Mouse (Mus musculus): ENCODE data around the gene Dcst1. TPM values are rescaled to one million over a fixed set of nuclear protein-coding genes. Genes with fewer than 3 reads are reported as not detected.

The Dcst1 gene
- polyA plus RNA-seq, 1 experiment from 2014 or later = 0.70 TPM

DNA sequence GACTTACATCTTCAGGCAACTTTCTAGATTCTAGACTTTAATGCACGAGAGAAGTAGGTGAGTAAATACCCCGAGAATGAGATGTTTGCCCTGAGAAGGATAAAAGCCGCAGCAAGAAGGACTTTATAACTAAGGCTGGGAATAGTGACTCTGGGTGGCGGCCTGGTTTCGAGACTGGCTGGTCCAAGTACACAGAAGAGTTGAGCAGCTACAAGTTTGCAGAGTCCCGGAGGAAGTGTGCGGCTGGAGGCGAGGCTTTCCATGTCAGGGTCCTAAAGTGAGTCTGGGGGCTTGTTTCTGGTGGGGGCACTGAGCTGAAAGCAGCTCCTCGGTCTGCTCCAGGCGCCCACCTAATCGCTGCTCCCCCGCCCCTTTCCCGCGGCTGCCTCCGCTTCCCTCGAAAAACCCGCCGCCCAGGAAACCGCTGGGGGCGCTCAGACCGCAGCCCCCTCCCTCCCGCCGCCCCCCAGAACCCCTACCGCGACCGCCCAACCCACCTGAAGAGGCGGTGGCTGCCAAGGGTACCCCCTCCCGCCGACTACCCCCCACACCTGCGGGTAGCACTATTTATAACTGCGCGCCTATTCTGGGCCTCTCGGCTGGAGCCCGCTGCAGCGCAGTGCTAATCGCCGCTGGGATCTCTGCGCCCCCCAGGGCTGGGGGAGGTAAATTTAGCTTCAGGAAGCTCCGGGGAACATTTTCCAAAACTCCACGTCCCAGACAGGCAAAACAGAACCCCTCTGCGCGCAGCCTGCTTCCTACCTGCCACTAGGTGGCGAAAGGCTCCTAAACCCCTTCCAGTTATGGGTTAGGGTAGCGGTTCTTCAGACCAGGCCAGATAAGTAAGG lies 31.0 kb upstream of the Dcst1 start:
- Histone ChIP-seq H3K36me3 (ENCODE audit: control insufficient read depth, insufficient read depth, low read length) (no peaks in the 10 kb centered on the region), H3K4me2 (ENCODE audit: low read depth, low read length) (peak overlapping the region; percentile 100), H3K9me3 (replicated peaks; ENCODE audit: control insufficient read depth, low read length) (no peaks in the 10 kb centered on the region), H3K4me1 (ENCODE audit: control insufficient read depth, insufficient read depth, low read length) (peaks cover 18% of the 10 kb centered on the region), H3K9ac (ENCODE audit: low read length) (peak overlapping the region; percentile 86), H3K4me3 (replicated peaks; ENCODE audit: low read length) (peak overlapping the region; percentile 81), H3K27me3 (ENCODE audit: control insufficient read depth, insufficient read depth, low read length) (no peaks in the 10 kb centered on the region), H3K27ac (ENCODE audit: low read length) (peak overlapping the region; percentile 98)
- no peak for ATAC-seq (ENCODE audit: insufficient read depth, low FRiP score)
- under 1% methylated on average over 44 of the region's 44 CpGs for WGBS

DNA sequence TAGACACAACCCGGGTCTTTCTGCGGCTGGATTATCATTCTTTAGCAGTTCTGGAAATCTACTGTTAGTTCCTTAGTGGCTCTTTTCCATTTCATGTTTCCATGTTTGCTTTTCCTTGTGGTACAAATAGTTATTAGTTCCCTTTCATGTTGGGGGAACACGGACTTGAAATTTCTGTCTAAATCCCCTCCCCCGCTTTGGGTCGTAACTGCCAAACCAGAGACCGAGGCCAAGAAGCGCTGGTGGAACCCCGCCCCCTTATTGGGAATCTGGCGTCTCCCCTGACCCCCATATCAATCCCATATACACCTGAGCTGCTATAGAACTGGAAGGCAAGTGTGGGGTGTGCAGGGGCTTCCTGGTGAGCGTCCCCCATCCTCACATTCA lies 30.4 kb upstream of the Dcst1 start:
- peak overlapping the region; percentile 81 for H3K4me3 ChIP-seq (replicated peaks; ENCODE audit: low read length)
- no peaks in the 10 kb centered on the region for H3K9me3 ChIP-seq (replicated peaks; ENCODE audit: control insufficient read depth, low read length)
- peak overlapping the region; percentile 100 for H3K4me2 ChIP-seq (ENCODE audit: low read depth, low read length)
- H3K27ac ChIP-seq (ENCODE audit: low read length) = peak overlapping the region; percentile 98
- peaks cover 19% of the 10 kb centered on the region for H3K4me1 ChIP-seq (ENCODE audit: control insufficient read depth, insufficient read depth, low read length)
- ATAC-seq (ENCODE audit: insufficient read depth, low FRiP score) = no peak
- H3K27me3 ChIP-seq (ENCODE audit: control insufficient read depth, insufficient read depth, low read length) = no peaks in the 10 kb centered on the region
- no peaks in the 10 kb centered on the region for H3K36me3 ChIP-seq (ENCODE audit: control insufficient read depth, insufficient read depth, low read length)
- peak overlapping the region; percentile 86 for H3K9ac ChIP-seq (ENCODE audit: low read length)
- WGBS = 6% methylated on average over 10 of the region's 10 CpGs

DNA sequence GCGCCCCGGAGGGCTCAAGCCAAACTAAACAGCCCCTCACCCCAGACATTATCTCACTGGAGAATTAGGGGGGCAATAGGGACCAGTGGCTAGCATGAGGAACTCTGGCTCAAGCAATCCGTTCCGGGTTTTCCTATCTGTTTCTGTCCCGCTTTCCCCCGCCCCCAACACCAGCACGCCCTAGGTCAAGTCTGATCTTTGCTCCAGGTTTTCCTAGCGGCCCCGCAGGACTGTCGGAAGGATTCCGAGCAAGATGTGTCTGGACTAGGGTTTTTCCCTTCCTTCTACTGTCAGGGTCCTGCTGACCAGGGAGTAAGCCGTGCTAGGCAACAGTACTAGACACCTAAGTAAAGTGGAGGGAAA lies 29.8 kb upstream of the Dcst1 start:
- WGBS = under 1% methylated on average over 12 of the region's 12 CpGs
- Histone ChIP-seq H3K4me3 (replicated peaks; ENCODE audit: low read length) (peak overlapping the region; percentile 81), H3K36me3 (ENCODE audit: control insufficient read depth, insufficient read depth, low read length) (no peaks in the 10 kb centered on the region), H3K9me3 (replicated peaks; ENCODE audit: control insufficient read depth, low read length) (no peaks in the 10 kb centered on the region), H3K4me1 (ENCODE audit: control insufficient read depth, insufficient read depth, low read length) (peaks cover 25% of the 10 kb centered on the region), H3K9ac (ENCODE audit: low read length) (peak overlapping the region; percentile 86), H3K27me3 (ENCODE audit: control insufficient read depth, insufficient read depth, low read length) (no peaks in the 10 kb centered on the region), H3K4me2 (ENCODE audit: low read depth, low read length) (peak overlapping the region; percentile 100), H3K27ac (ENCODE audit: low read length) (peak overlapping the region; percentile 98)
- peak; percentile 16 for ATAC-seq (ENCODE audit: insufficient read depth, low FRiP score)

- H3K4me1 ChIP-seq (ENCODE audit: control insufficient read depth, insufficient read depth, low read length) = peaks cover 30% of the 10 kb centered on the region
- H3K36me3 ChIP-seq (ENCODE audit: control insufficient read depth, insufficient read depth, low read length) = no peaks in the 10 kb centered on the region
- no peaks in the 10 kb centered on the region for H3K27me3 ChIP-seq (ENCODE audit: control insufficient read depth, insufficient read depth, low read length)
- peak within 1 kb of the TSS; percentile 81 for H3K4me3 ChIP-seq (replicated peaks; ENCODE audit: low read length)
- peak within 1 kb of the TSS; percentile 98 for H3K27ac ChIP-seq (ENCODE audit: low read length)
- WGBS = under 1% methylated on average over 39 of the region's 42 CpGs
- peak; percentile 44 for ATAC-seq (ENCODE audit: insufficient read depth, low FRiP score)
- H3K9me3 ChIP-seq (replicated peaks; ENCODE audit: control insufficient read depth, low read length) = no peaks in the 10 kb centered on the region
- H3K9ac ChIP-seq (ENCODE audit: low read length) = peak within 1 kb of the TSS; percentile 86
- peak within 1 kb of the TSS; percentile 100 for H3K4me2 ChIP-seq (ENCODE audit: low read depth, low read length)
Observed at GRCm38 (mm10) chr3:89394006-89394893, 29.2 kb upstream of the Dcst1 start, which contains the start of gene Zbtb7b. Zbtb7b (minus strand) TSS chr3:89394776.

DNA sequence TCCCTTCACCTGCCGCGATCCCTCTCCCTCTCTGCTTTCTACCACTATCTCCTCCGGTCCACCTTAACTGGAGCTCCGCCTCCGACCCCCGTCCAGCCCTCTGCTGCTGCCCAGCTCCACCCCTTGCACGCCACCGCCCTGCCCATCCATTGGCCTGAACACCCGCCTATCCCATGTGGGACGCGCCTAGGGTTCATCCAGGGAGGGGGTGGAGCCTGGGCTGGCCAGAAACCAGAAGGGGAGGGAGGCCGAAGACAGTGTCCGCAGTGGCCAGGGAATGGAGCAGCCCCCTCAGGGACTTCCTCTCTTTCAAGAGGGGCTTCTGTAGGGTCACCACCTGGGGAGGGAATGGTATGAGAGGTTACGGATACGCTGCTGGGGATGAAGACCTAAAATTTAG lies 28.6 kb upstream of the Dcst1 start:
- Histone ChIP-seq H3K36me3 (ENCODE audit: control insufficient read depth, insufficient read depth, low read length) (no peaks in the 10 kb centered on the region), H3K9ac (ENCODE audit: low read length) (peak overlapping the region; percentile 90), H3K4me2 (ENCODE audit: low read depth, low read length) (peak overlapping the region; percentile 100), H3K4me1 (ENCODE audit: control insufficient read depth, insufficient read depth, low read length) (peaks cover 34% of the 10 kb centered on the region), H3K9me3 (replicated peaks; ENCODE audit: control insufficient read depth, low read length) (no peaks in the 10 kb centered on the region), H3K4me3 (replicated peaks; ENCODE audit: low read length) (peak overlapping the region; percentile 81), H3K27me3 (ENCODE audit: control insufficient read depth, insufficient read depth, low read length) (no peaks in the 10 kb centered on the region), H3K27ac (ENCODE audit: low read length) (peak overlapping the region; percentile 98)
- peak; percentile 93 for ATAC-seq (ENCODE audit: insufficient read depth, low FRiP score)
- WGBS = under 1% methylated on average over 15 of the region's 15 CpGs

DNA sequence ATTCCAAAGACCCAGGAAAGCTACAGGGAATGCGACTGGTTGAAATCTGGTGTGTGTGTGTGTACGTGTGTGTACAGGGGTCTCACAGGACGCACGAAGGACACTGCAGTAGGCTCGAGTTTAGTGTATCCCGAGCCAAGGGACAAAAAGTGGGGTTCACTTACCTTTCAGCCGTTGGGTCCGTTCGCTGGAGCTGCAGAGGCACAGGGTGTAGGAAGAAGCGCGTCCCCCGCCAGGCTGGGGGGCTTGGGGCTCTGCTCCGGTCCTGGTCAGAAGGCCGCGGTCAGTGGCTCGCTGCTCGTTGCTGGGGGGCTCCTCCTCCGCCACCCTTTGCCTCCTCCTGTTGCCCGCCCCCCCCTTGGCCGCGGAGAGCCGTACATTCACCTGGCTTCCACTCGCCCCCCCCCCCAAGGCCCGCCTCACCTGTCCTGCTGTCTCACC lies 27.8 kb upstream of the Dcst1 start:
- ATAC-seq (ENCODE audit: insufficient read depth, low FRiP score) = no peak
- H3K4me1 ChIP-seq (ENCODE audit: control insufficient read depth, insufficient read depth, low read length) = peaks cover 40% of the 10 kb centered on the region
- under 1% methylated on average over 23 of the region's 24 CpGs for WGBS
- H3K4me2 ChIP-seq (ENCODE audit: low read depth, low read length) = peak overlapping the region; percentile 100
- no peaks in the 10 kb centered on the region for H3K27me3 ChIP-seq (ENCODE audit: control insufficient read depth, insufficient read depth, low read length)
- H3K4me3 ChIP-seq (replicated peaks; ENCODE audit: low read length) = peak overlapping the region; percentile 81
- peak overlapping the region; percentile 90 for H3K9ac ChIP-seq (ENCODE audit: low read length)
- H3K27ac ChIP-seq (ENCODE audit: low read length) = peak overlapping the region; percentile 95
- no peaks in the 10 kb centered on the region for H3K9me3 ChIP-seq (replicated peaks; ENCODE audit: control insufficient read depth, low read length)
- no peaks in the 10 kb centered on the region for H3K36me3 ChIP-seq (ENCODE audit: control insufficient read depth, insufficient read depth, low read length)

- no peaks in the 10 kb centered on the region for H3K27me3 ChIP-seq (ENCODE audit: control insufficient read depth, insufficient read depth, low read length)
- no peaks in the 10 kb centered on the region for H3K36me3 ChIP-seq (ENCODE audit: control insufficient read depth, insufficient read depth, low read length)
- H3K4me2 ChIP-seq (ENCODE audit: low read depth, low read length) = peak overlapping the region; percentile 100
- H3K4me1 ChIP-seq (ENCODE audit: control insufficient read depth, insufficient read depth, low read length) = peaks cover 48% of the 10 kb centered on the region
- H3K27ac ChIP-seq (ENCODE audit: low read length) = peak overlapping the region; percentile 95
- no peak for ATAC-seq (ENCODE audit: insufficient read depth, low FRiP score)
- H3K9me3 ChIP-seq (replicated peaks; ENCODE audit: control insufficient read depth, low read length) = no peaks in the 10 kb centered on the region
- 0% methylated on average over 53 of the region's 56 CpGs for WGBS
- peak overlapping the region; percentile 81 for H3K4me3 ChIP-seq (replicated peaks; ENCODE audit: low read length)
- peak overlapping the region; percentile 90 for H3K9ac ChIP-seq (ENCODE audit: low read length)
Observed at GRCm38 (mm10) chr3:89391663-89392511, 26.8 kb upstream of the Dcst1 start.

DNA sequence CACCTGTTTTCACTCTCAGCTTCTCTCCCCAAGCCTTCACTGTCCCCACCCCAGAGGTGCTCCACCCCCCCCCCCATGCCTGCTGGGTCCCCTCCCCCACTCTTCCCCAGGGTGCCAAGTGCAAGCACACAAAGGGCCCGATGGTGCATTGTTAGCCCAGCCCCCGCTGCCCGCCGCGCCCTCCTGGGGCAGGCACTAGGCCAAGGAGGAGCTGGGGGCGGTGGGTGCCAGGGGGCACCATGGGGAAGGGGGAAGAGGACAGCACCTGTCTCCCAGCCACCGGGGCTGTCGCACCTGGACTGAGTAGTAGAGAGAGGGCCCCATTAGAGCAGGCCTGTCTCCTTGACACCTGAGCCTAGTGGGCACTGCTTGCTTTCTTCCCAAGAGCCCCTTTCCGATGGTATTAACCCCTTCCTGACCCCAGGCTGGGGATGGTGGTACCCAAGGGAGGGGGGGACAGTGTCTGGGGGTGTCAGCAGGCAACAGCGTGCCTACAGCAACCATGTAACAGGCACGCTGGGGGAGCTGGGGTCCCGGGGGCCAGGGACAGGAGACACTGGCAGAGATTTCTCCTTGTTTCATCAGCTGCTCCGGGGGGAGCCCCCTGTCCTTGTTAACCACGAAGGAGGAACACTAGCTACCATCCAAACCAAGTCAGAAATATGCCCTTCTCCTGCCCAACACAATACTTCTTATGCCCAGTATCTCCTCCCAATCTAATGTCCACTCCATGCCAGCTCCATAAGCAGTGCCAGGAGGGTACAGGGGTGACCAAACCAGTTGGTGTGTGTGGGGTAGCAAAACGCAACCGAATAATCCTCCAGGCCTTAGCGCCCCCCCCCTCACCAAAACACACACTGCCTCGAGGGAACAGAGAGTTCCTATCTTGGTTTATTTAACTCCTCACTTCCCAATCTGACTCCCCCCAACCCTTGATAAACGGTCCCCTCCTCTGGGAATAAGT lies 25.9 kb upstream of the Dcst1 start:
- peak overlapping the region; percentile 90 for H3K9ac ChIP-seq (ENCODE audit: low read length)
- H3K36me3 ChIP-seq (ENCODE audit: control insufficient read depth, insufficient read depth, low read length) = no peaks in the 10 kb centered on the region
- no peak for ATAC-seq (ENCODE audit: insufficient read depth, low FRiP score)
- H3K4me2 ChIP-seq (ENCODE audit: low read depth, low read length) = peak overlapping the region; percentile 100
- peaks cover 51% of the 10 kb centered on the region for H3K4me1 ChIP-seq (ENCODE audit: control insufficient read depth, insufficient read depth, low read length)
- H3K27ac ChIP-seq (ENCODE audit: low read length) = peak overlapping the region; percentile 95
- 11% methylated on average over 19 of the region's 19 CpGs for WGBS
- no peaks in the 10 kb centered on the region for H3K9me3 ChIP-seq (replicated peaks; ENCODE audit: control insufficient read depth, low read length)
- H3K27me3 ChIP-seq (ENCODE audit: control insufficient read depth, insufficient read depth, low read length) = no peaks in the 10 kb centered on the region
- H3K4me3 ChIP-seq (replicated peaks; ENCODE audit: low read length) = peak overlapping the region; percentile 81

Measured in stomach, embryonic 16.5 days (tissue).